Mouse (Mus musculus): Measurements from ENCODE around the gene Nek2. TPM values are rescaled to one million over a fixed set of nuclear protein-coding genes. Genes with fewer than 3 reads are reported as not detected.

Nek2 gene
- polyA plus RNA-seq, 1 experiment from 2014 or later, result 16.5 TPM

GRCm38 (mm10) chr1:191863833-191864550 lies 42.7 kb downstream of the Nek2 start:
- 68% methylated on average over 4 of the region's 4 CpGs for WGBS
- H3K9me3 ChIP-seq (ENCODE audit: control insufficient read depth, low read length), result no peaks in the 10 kb centered on the region

GRCm38 (mm10) chr1:191864551-191865027 lies 43.3 kb downstream of the Nek2 start:
- H3K27ac ChIP-seq (ENCODE audit: low read length), result no peak overlapping the region

More at GRCm38 (mm10) chr1:191863833-191864550, 42.7 kb downstream of the Nek2 start:
- ATAC-seq, result no peak
- H3K9ac ChIP-seq (replicated peaks; ENCODE audit: low read depth, low read length), result no peak overlapping the region
- H3K27me3 ChIP-seq (replicated peaks; ENCODE audit: control insufficient read depth, insufficient read depth, low read length), result no peaks in the 10 kb centered on the region
- H3K4me2 ChIP-seq (ENCODE audit: low read length), result no peak overlapping the region
- H3K36me3 ChIP-seq (ENCODE audit: control insufficient read depth, insufficient read depth), result no peaks in the 10 kb centered on the region
- H3K27ac ChIP-seq (ENCODE audit: low read length), result no peak overlapping the region
- H3K4me3 ChIP-seq (replicated peaks; ENCODE audit: low read length), result no peak overlapping the region
- no peaks in the 10 kb centered on the region for H3K4me1 ChIP-seq (replicated peaks; ENCODE audit: control insufficient read depth, insufficient read depth, low read length)

GRCm38 (mm10) chr1:191872076-191872710 lies 50.9 kb downstream of the Nek2 start:
- Histone ChIP-seq H3K27me3 (replicated peaks; ENCODE audit: control insufficient read depth, insufficient read depth, low read length) (no peaks in the 10 kb centered on the region), H3K4me2 (ENCODE audit: low read length) (no peak overlapping the region), H3K27ac (ENCODE audit: low read length) (no peak overlapping the region), H3K4me1 (replicated peaks; ENCODE audit: control insufficient read depth, insufficient read depth, low read length) (no peaks in the 10 kb centered on the region), H3K36me3 (ENCODE audit: control insufficient read depth, insufficient read depth) (no peaks in the 10 kb centered on the region), H3K9ac (replicated peaks; ENCODE audit: low read depth, low read length) (no peak overlapping the region), H3K4me3 (replicated peaks; ENCODE audit: low read length) (no peak overlapping the region), H3K9me3 (ENCODE audit: control insufficient read depth, low read length) (no peaks in the 10 kb centered on the region)
- WGBS, result 83% methylated on average over 6 of the region's 6 CpGs
- no peak for ATAC-seq

More at GRCm38 (mm10) chr1:191864551-191865027, 43.3 kb downstream of the Nek2 start:
- WGBS, result 80% methylated on average over 8 of the region's 8 CpGs
- Histone ChIP-seq H3K9me3 (ENCODE audit: control insufficient read depth, low read length) (no peaks in the 10 kb centered on the region), H3K27me3 (replicated peaks; ENCODE audit: control insufficient read depth, insufficient read depth, low read length) (no peaks in the 10 kb centered on the region), H3K4me3 (replicated peaks; ENCODE audit: low read length) (no peak overlapping the region), H3K36me3 (ENCODE audit: control insufficient read depth, insufficient read depth) (no peaks in the 10 kb centered on the region), H3K9ac (replicated peaks; ENCODE audit: low read depth, low read length) (no peak overlapping the region), H3K4me1 (replicated peaks; ENCODE audit: control insufficient read depth, insufficient read depth, low read length) (no peaks in the 10 kb centered on the region), H3K4me2 (ENCODE audit: low read length) (no peak overlapping the region)
- no peak for ATAC-seq

- Histone ChIP-seq H3K27me3 (replicated peaks; ENCODE audit: control insufficient read depth, insufficient read depth, low read length) (no peaks in the 10 kb centered on the region), H3K27ac (ENCODE audit: low read length) (no peak overlapping the region), H3K36me3 (ENCODE audit: control insufficient read depth, insufficient read depth) (no peaks in the 10 kb centered on the region), H3K4me1 (replicated peaks; ENCODE audit: control insufficient read depth, insufficient read depth, low read length) (peaks cover 4% of the 10 kb centered on the region; the same call in 1 of the 2 replicates), H3K4me2 (ENCODE audit: low read length) (no peak overlapping the region), H3K4me3 (replicated peaks; ENCODE audit: low read length) (no peak overlapping the region), H3K9me3 (ENCODE audit: control insufficient read depth, low read length) (no peaks in the 10 kb centered on the region), H3K9ac (replicated peaks; ENCODE audit: low read depth, low read length) (no peak overlapping the region)
- ATAC-seq, result no peak
- 91% methylated on average over 7 of the region's 7 CpGs for WGBS
These were observed 53.8 kb downstream of the Nek2 start for GRCm38 (mm10) chr1:191875006-191875405.

GRCm38 (mm10) chr1:191875683-191876305 lies 54.5 kb downstream of the Nek2 start:
- Histone ChIP-seq H3K9ac (replicated peaks; ENCODE audit: low read depth, low read length) (no peak overlapping the region), H3K4me3 (replicated peaks; ENCODE audit: low read length) (no peak overlapping the region), H3K4me1 (replicated peaks; ENCODE audit: control insufficient read depth, insufficient read depth, low read length) (peaks cover 4% of the 10 kb centered on the region; the same call in 1 of the 2 replicates), H3K4me2 (ENCODE audit: low read length) (no peak overlapping the region), H3K36me3 (ENCODE audit: control insufficient read depth, insufficient read depth) (no peaks in the 10 kb centered on the region), H3K9me3 (ENCODE audit: control insufficient read depth, low read length) (no peaks in the 10 kb centered on the region), H3K27me3 (replicated peaks; ENCODE audit: control insufficient read depth, insufficient read depth, low read length) (no peaks in the 10 kb centered on the region), H3K27ac (ENCODE audit: low read length) (no peak overlapping the region)
- WGBS, result 82% methylated on average over 9 of the region's 9 CpGs
- no peak for ATAC-seq

- Histone ChIP-seq H3K4me2 (ENCODE audit: low read length) (no peak overlapping the region), H3K4me1 (replicated peaks; ENCODE audit: control insufficient read depth, insufficient read depth, low read length) (peaks cover 4% of the 10 kb centered on the region; the same call in 1 of the 2 replicates), H3K9me3 (ENCODE audit: control insufficient read depth, low read length) (no peaks in the 10 kb centered on the region), H3K36me3 (ENCODE audit: control insufficient read depth, insufficient read depth) (no peaks in the 10 kb centered on the region), H3K9ac (replicated peaks; ENCODE audit: low read depth, low read length) (no peak overlapping the region), H3K27ac (ENCODE audit: low read length) (no peak overlapping the region), H3K27me3 (replicated peaks; ENCODE audit: control insufficient read depth, insufficient read depth, low read length) (no peaks in the 10 kb centered on the region), H3K4me3 (replicated peaks; ENCODE audit: low read length) (no peak overlapping the region)
- 77% methylated on average over 10 of the region's 10 CpGs for WGBS
- ATAC-seq, result no peak
These were observed 56.4 kb downstream of the Nek2 start for GRCm38 (mm10) chr1:191877681-191878080.

- H3K9me3 ChIP-seq (ENCODE audit: control insufficient read depth, low read length), result no peaks in the 10 kb centered on the region
- 17% methylated on average over 4 of the region's 4 CpGs for WGBS
- H3K27me3 ChIP-seq (replicated peaks; ENCODE audit: control insufficient read depth, insufficient read depth, low read length), result no peaks in the 10 kb centered on the region
- H3K9ac ChIP-seq (replicated peaks; ENCODE audit: low read depth, low read length), result no peak overlapping the region
- no peak overlapping the region for H3K27ac ChIP-seq (ENCODE audit: low read length)
- H3K4me3 ChIP-seq (replicated peaks; ENCODE audit: low read length), result no peak overlapping the region
- H3K4me1 ChIP-seq (replicated peaks; ENCODE audit: control insufficient read depth, insufficient read depth, low read length), result peaks cover 4% of the 10 kb centered on the region; the same call in 1 of the 2 replicates
- H3K36me3 ChIP-seq (ENCODE audit: control insufficient read depth, insufficient read depth), result no peaks in the 10 kb centered on the region
- peak; percentile 40 for ATAC-seq
- H3K4me2 ChIP-seq (ENCODE audit: low read length), result no peak overlapping the region
These were observed 57.3 kb downstream of the Nek2 start for GRCm38 (mm10) chr1:191878518-191878921.

- no peak overlapping the region for H3K27ac ChIP-seq (ENCODE audit: low read length)
- WGBS, result 93% methylated on average over 3 of the region's 3 CpGs
- no peaks in the 10 kb centered on the region for H3K36me3 ChIP-seq (ENCODE audit: control insufficient read depth, insufficient read depth)
- no peak overlapping the region for H3K9ac ChIP-seq (replicated peaks; ENCODE audit: low read depth, low read length)
- no peak for ATAC-seq
- no peak overlapping the region for H3K4me3 ChIP-seq (replicated peaks; ENCODE audit: low read length)
- no peaks in the 10 kb centered on the region for H3K9me3 ChIP-seq (ENCODE audit: control insufficient read depth, low read length)
- H3K27me3 ChIP-seq (replicated peaks; ENCODE audit: control insufficient read depth, insufficient read depth, low read length), result no peaks in the 10 kb centered on the region
- H3K4me1 ChIP-seq (replicated peaks; ENCODE audit: control insufficient read depth, insufficient read depth, low read length), result peaks cover 4% of the 10 kb centered on the region; the same call in 1 of the 2 replicates
- H3K4me2 ChIP-seq (ENCODE audit: low read length), result no peak overlapping the region
These were observed 59.0 kb downstream of the Nek2 start for GRCm38 (mm10) chr1:191880247-191880646.

GRCm38 (mm10) chr1:191880921-191881609 lies 59.8 kb downstream of the Nek2 start:
- Histone ChIP-seq H3K36me3 (ENCODE audit: control insufficient read depth, insufficient read depth) (no peaks in the 10 kb centered on the region), H3K4me1 (replicated peaks; ENCODE audit: control insufficient read depth, insufficient read depth, low read length) (peaks cover 4% of the 10 kb centered on the region; the same call in 1 of the 2 replicates), H3K9ac (replicated peaks; ENCODE audit: low read depth, low read length) (no peak overlapping the region), H3K27ac (ENCODE audit: low read length) (no peak overlapping the region), H3K27me3 (replicated peaks; ENCODE audit: control insufficient read depth, insufficient read depth, low read length) (no peaks in the 10 kb centered on the region), H3K4me2 (ENCODE audit: low read length) (no peak overlapping the region), H3K9me3 (ENCODE audit: control insufficient read depth, low read length) (no peaks in the 10 kb centered on the region), H3K4me3 (replicated peaks; ENCODE audit: low read length) (no peak overlapping the region)
- 65% methylated on average over 8 of the region's 8 CpGs for WGBS
- ATAC-seq, result no peak

Measured in forebrain, embryonic 16.5 days (tissue).